Mouse (Mus musculus) CH12.LX (cell line): Measurements from ENCODE around the gene Tent5a.

Source experiments
- CTCF ChIP-seq, 2 experiments: IDR thresholded peaks in 1 of 2; conservative IDR thresholded peaks in 1 of 2; 2 replicates each; pipeline ENCODE4 v1.5.1; 2011 to 2012; ENCODE audit warnings: low read depth in 2 of 2, low read length in 2 of 2, improper control_type of control experiment in 1 of 2, inconsistent platforms in 1 of 2, mild to moderate bottlenecking in 1 of 2, moderate library complexity in 1 of 2
- ELF1 ChIP-seq: IDR thresholded peaks from 2 replicates; pipeline ENCODE4 v1.6.1; 2014; ENCODE audit warnings: low read depth, mild to moderate bottlenecking, inconsistent platforms, low read length, improper control_type of control experiment
- POLR2A ChIP-seq: IDR thresholded peaks from 2 replicates; pipeline ENCODE4 v1.6.1; 2011; ENCODE audit warnings: low read depth, mild to moderate bottlenecking, improper control_type of control experiment, low read length

DNA sequence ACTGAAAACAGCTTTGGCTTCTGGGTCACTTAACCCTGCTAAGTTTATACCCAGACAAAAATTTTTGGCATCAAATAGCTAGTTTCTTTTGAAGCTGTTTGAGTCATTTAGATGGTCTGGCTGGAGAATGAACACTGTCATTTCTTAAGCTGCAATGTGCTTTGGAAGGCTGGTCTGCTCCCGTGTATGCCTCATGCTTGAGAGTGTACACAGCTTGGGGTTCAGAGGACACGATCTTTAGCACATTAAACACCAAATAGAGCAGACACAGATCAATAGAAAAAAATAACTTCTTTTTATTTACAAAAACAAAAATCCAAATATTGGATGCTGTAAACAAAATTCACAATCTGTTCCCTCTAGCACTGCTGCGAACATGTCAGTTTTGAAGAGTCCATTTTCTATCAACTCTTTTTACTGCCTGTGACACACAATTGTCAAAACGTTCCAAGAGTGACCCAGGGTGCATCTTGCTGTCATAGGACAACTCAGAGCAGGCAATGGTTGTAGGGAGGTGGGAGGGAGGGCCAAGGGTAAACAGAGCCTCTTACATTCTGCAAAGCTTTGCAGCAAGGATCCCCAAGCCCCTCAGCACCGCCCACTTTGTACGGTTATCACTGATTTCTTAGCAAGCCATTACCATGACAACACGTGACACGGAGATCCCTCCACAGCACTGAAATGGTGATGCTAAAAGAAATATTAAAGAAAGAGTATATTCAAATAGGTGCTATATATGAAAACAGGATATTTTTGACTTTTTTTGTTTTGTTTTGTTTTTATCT, 6.8 kb downstream of the Tent5a start:
- TF ChIP-seq ELF1 = no peak
- TF ChIP-seq CTCF (conservative IDR thresholded peaks at IDR 0.05 in 1 of 2, IDR thresholded peaks at IDR 0.05 in 1 of 2; ENCODE audit: low read depth in 2 of 2, low read length in 2 of 2) = no peak
- TF ChIP-seq POLR2A = no peak
